Mouse (Mus musculus): ENCODE measurements around the gene Sult3a2. TPM values are rescaled to one million over a fixed set of nuclear protein-coding genes. Genes with fewer than 3 reads are reported as not detected.
"Not testable (repeated sequence)": the region's sequence is repeated elsewhere in the genome, so short reads cannot be mapped to it uniquely, and the experiment has no call there.

Sult3a2 gene
- polyA plus RNA-seq (2014; fragmentation: Nextera tagmentation; extraction: Ambion mirVana) = not detected in 2 replicates

- Histone ChIP-seq H3K4me1 (ENCODE audit: control insufficient read depth, insufficient read depth, low read length) (no peaks in the 10 kb centered on the region), H3K9me3 (ENCODE audit: control insufficient read depth, low read length) (no peaks in the 10 kb centered on the region), H3K9ac (ENCODE audit: low read depth, low read length) (no peak within 1 kb of the TSS), H3K27ac (replicated peaks; ENCODE audit: low read depth, low read length) (no peak within 1 kb of the TSS), H3K4me2 (ENCODE audit: low read depth, low read length) (no peak within 1 kb of the TSS), H3K4me3 (ENCODE audit: low read depth, low read length) (no peak within 1 kb of the TSS), H3K27me3 (replicated peaks; ENCODE audit: control insufficient read depth, insufficient read depth, low read length) (no peaks in the 10 kb centered on the region), H3K36me3 (ENCODE audit: control insufficient read depth, insufficient read depth, low read length) (no peaks in the 10 kb centered on the region)
- ATAC-seq (ENCODE audit: low read depth) = no peak
- 89% methylated on average over 3 of the region's 3 CpGs for WGBS
- no peak for DNase-seq (ENCODE audit: low spot score)
Measured at GRCm38 (mm10) chr10:33786604-33787003, at the start of gene Sult3a2. Gene Sult3a2 (minus strand): TSS chr10:33786704.

- no peak for DNase-seq (ENCODE audit: low spot score)
- WGBS = 93% methylated on average over 3 of the region's 3 CpGs
- no peaks in the 10 kb centered on the region for H3K27me3 ChIP-seq (replicated peaks; ENCODE audit: control insufficient read depth, insufficient read depth, low read length)
- H3K4me1 ChIP-seq (ENCODE audit: control insufficient read depth, insufficient read depth, low read length) = no peaks in the 10 kb centered on the region
- no peak overlapping the region for H3K4me2 ChIP-seq (ENCODE audit: low read depth, low read length)
- ATAC-seq (ENCODE audit: low read depth) = no peak
- H3K9me3 ChIP-seq (ENCODE audit: control insufficient read depth, low read length) = no peaks in the 10 kb centered on the region
- no peak overlapping the region for H3K4me3 ChIP-seq (ENCODE audit: low read depth, low read length)
- no peak overlapping the region for H3K27ac ChIP-seq (replicated peaks; ENCODE audit: low read depth, low read length)
- H3K9ac ChIP-seq (ENCODE audit: low read depth, low read length) = no peak overlapping the region
- no peaks in the 10 kb centered on the region for H3K36me3 ChIP-seq (ENCODE audit: control insufficient read depth, insufficient read depth, low read length)
Measured at GRCm38 (mm10) chr10:33820892-33821291, 34.4 kb upstream of the Sult3a2 start.

- ATAC-seq (ENCODE audit: low read depth) (no peak), DNase-seq (ENCODE audit: low spot score) (no peak)
- Histone ChIP-seq H3K4me3 (ENCODE audit: low read depth, low read length) (no peak overlapping the region), H3K27me3 (replicated peaks; ENCODE audit: control insufficient read depth, insufficient read depth, low read length) (no peaks in the 10 kb centered on the region), H3K27ac (replicated peaks; ENCODE audit: low read depth, low read length) (no peak overlapping the region), H3K9me3 (ENCODE audit: control insufficient read depth, low read length) (no peaks in the 10 kb centered on the region), H3K36me3 (ENCODE audit: control insufficient read depth, insufficient read depth, low read length) (no peaks in the 10 kb centered on the region), H3K4me2 (ENCODE audit: low read depth, low read length) (no peak overlapping the region), H3K9ac (ENCODE audit: low read depth, low read length) (no peak overlapping the region), H3K4me1 (ENCODE audit: control insufficient read depth, insufficient read depth, low read length) (no peaks in the 10 kb centered on the region)
- WGBS = 62% methylated on average over 1 of the region's 1 CpGs
Measured at GRCm38 (mm10) chr10:33816923-33817322, 30.4 kb upstream of the Sult3a2 start.

GRCm38 (mm10) chr10:33814266-33814665 is 27.8 kb upstream of the Sult3a2 start:
- Histone ChIP-seq H3K27me3 (replicated peaks; ENCODE audit: control insufficient read depth, insufficient read depth, low read length) (no peaks in the 10 kb centered on the region), H3K9me3 (ENCODE audit: control insufficient read depth, low read length) (no peaks in the 10 kb centered on the region), H3K9ac (ENCODE audit: low read depth, low read length) (no peak overlapping the region), H3K4me2 (ENCODE audit: low read depth, low read length) (no peak overlapping the region), H3K4me1 (ENCODE audit: control insufficient read depth, insufficient read depth, low read length) (no peaks in the 10 kb centered on the region), H3K4me3 (ENCODE audit: low read depth, low read length) (no peak overlapping the region), H3K36me3 (ENCODE audit: control insufficient read depth, insufficient read depth, low read length) (no peaks in the 10 kb centered on the region), H3K27ac (replicated peaks; ENCODE audit: low read depth, low read length) (no peak overlapping the region)
- ATAC-seq (ENCODE audit: low read depth) (no peak), DNase-seq (ENCODE audit: low spot score) (no peak)

- H3K36me3 ChIP-seq (ENCODE audit: control insufficient read depth, insufficient read depth, low read length) = no peaks in the 10 kb centered on the region
- H3K27ac ChIP-seq (replicated peaks; ENCODE audit: low read depth, low read length) = no peak overlapping the region
- H3K9ac ChIP-seq (ENCODE audit: low read depth, low read length) = no peak overlapping the region
- no peak for DNase-seq (ENCODE audit: low spot score)
- no peak overlapping the region for H3K4me3 ChIP-seq (ENCODE audit: low read depth, low read length)
- H3K4me2 ChIP-seq (ENCODE audit: low read depth, low read length) = no peak overlapping the region
- no peaks in the 10 kb centered on the region for H3K27me3 ChIP-seq (replicated peaks; ENCODE audit: control insufficient read depth, insufficient read depth, low read length)
- no peaks in the 10 kb centered on the region for H3K9me3 ChIP-seq (ENCODE audit: control insufficient read depth, low read length)
- 44% methylated on average over 1 of the region's 1 CpGs for WGBS
- H3K4me1 ChIP-seq (ENCODE audit: control insufficient read depth, insufficient read depth, low read length) = no peaks in the 10 kb centered on the region
- ATAC-seq (ENCODE audit: low read depth) = no peak
Measured at GRCm38 (mm10) chr10:33811807-33812206, 25.3 kb upstream of the Sult3a2 start.

DNA sequence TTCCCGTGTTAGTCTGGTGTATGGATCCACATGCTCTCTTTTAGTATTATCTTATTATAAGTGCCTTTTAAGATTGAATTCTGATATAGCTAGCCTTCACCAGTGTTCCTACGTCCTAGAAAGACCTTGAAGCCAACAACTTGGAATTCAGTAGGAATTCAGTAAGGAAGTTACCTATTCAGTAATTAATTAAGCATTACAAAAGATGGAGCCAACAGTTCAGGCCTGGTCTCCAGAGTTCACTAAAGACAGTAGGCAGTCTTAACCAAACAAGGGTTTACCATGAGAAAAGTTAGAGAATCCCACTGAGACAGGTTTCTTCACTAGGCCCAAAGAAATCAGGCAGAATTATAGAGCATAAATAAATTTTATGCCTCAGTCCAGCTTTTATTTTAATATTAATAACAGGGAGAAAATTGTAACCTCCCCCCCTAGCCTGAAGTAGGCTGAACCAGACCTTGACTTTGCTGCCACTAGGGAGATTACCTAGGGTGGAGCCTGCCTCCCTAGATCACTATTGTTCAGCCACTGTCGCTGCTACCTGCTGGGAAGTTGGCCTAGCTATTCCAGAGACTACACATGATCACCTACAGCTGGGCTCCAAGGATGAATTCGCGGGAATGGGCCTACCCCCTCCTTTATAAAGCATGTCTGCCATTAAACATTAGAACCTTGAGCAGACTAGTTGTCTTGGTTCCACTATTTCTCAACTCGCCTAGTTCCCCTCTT is 10.9 kb upstream of the Sult3a2 start:
- not testable (repeated sequence) for H3K27ac ChIP-seq (replicated peaks; ENCODE audit: low read depth, low read length); H3K9ac ChIP-seq (ENCODE audit: low read depth, low read length); ATAC-seq (ENCODE audit: low read depth); H3K4me3 ChIP-seq (ENCODE audit: low read depth, low read length); H3K4me1 ChIP-seq (ENCODE audit: control insufficient read depth, insufficient read depth, low read length); H3K4me2 ChIP-seq (ENCODE audit: low read depth, low read length); DNase-seq (ENCODE audit: low spot score); H3K36me3 ChIP-seq (ENCODE audit: control insufficient read depth, insufficient read depth, low read length); H3K9me3 ChIP-seq (ENCODE audit: control insufficient read depth, low read length); H3K27me3 ChIP-seq (replicated peaks; ENCODE audit: control insufficient read depth, insufficient read depth, low read length)
- 80% methylated on average over 6 of the region's 6 CpGs for WGBS

DNA sequence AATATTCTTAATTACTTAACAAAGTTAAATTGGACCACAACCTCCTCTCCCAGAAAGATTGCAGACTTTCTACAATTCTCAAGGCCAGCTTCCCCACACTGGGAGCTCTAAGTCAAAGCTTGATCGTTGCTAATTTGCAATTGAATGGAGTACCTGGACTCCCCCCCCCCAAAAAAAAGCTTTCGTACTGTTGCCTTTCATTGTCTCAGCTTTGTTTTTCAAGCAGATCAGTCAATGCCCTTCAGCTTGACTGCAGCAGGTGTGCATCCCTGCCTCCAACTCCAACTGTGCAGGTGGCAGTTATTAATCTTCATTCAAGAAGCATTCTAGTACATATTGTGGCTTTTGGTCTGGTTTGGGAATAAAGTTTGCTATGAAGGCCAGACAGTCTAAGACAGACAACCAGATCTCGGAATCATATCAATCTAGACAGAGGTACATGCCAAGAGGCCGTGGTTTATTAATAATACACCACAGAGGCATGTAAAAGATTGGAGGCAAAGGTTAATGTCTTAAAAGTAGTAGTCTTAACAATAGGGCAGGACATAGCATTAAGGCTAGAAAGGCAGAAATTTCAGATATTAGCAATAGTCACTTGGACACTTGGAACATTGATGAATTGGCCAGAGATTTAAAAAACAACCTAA is 9.9 kb upstream of the Sult3a2 start:
- not testable (repeated sequence) for H3K4me1 ChIP-seq (ENCODE audit: control insufficient read depth, insufficient read depth, low read length); H3K27ac ChIP-seq (replicated peaks; ENCODE audit: low read depth, low read length); H3K36me3 ChIP-seq (ENCODE audit: control insufficient read depth, insufficient read depth, low read length); DNase-seq (ENCODE audit: low spot score); ATAC-seq (ENCODE audit: low read depth); H3K9ac ChIP-seq (ENCODE audit: low read depth, low read length); H3K4me2 ChIP-seq (ENCODE audit: low read depth, low read length); H3K9me3 ChIP-seq (ENCODE audit: control insufficient read depth, low read length); H3K27me3 ChIP-seq (replicated peaks; ENCODE audit: control insufficient read depth, insufficient read depth, low read length); H3K4me3 ChIP-seq (ENCODE audit: low read depth, low read length)
- WGBS = 81% methylated on average over 4 of the region's 4 CpGs

DNA sequence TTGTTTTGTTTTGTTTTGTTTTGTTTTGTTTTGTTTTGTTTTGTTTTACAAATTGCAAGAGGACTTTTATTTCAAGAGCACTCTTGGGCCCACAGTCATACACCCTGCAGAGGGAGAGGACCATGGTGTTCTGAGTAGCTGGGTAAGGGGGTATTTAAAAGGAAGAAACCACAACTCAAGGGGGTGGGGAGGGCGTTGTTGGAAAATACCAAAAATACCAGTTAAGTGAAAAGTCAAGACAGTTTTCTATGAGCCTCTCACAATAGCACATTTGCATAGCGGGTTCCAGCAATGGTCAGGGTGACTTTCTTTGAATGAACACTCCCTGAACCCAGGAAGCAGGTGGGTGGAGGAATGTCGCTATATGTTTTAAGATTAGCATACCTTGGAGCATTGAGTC is 5.7 kb upstream of the Sult3a2 start:
- DNase-seq (ENCODE audit: low spot score); H3K27me3 ChIP-seq (replicated peaks; ENCODE audit: control insufficient read depth, insufficient read depth, low read length); ATAC-seq (ENCODE audit: low read depth); H3K4me2 ChIP-seq (ENCODE audit: low read depth, low read length); H3K4me3 ChIP-seq (ENCODE audit: low read depth, low read length); H3K27ac ChIP-seq (replicated peaks; ENCODE audit: low read depth, low read length); H3K4me1 ChIP-seq (ENCODE audit: control insufficient read depth, insufficient read depth, low read length); H3K36me3 ChIP-seq (ENCODE audit: control insufficient read depth, insufficient read depth, low read length); H3K9ac ChIP-seq (ENCODE audit: low read depth, low read length); H3K9me3 ChIP-seq (ENCODE audit: control insufficient read depth, low read length): not testable (repeated sequence)
- 87% methylated on average over 3 of the region's 3 CpGs for WGBS

DNA sequence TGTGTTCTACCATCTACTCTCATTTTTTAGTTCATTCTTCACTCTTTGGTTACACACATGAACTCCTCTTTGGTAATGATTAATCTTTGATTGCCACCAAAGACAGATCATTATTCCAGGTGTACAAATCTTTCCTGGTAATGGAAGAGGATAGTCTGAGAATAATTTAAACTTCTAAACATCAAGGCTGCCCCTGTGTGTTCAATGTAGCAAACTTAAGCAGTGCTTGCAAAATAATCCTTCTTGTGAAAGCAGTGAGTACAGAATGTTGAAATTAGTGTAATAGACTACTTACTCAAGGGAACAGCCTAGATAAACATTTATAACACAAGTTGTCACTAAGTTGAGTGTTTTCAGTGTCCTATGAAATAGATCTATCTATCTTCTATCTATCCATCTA is 1.0 kb upstream of the Sult3a2 start:
- Histone ChIP-seq H3K27me3 (replicated peaks; ENCODE audit: control insufficient read depth, insufficient read depth, low read length) (no peaks in the 10 kb centered on the region), H3K4me2 (ENCODE audit: low read depth, low read length) (no peak overlapping the region), H3K4me1 (ENCODE audit: control insufficient read depth, insufficient read depth, low read length) (no peaks in the 10 kb centered on the region), H3K36me3 (ENCODE audit: control insufficient read depth, insufficient read depth, low read length) (no peaks in the 10 kb centered on the region), H3K4me3 (ENCODE audit: low read depth, low read length) (no peak overlapping the region), H3K9me3 (ENCODE audit: control insufficient read depth, low read length) (no peaks in the 10 kb centered on the region), H3K27ac (replicated peaks; ENCODE audit: low read depth, low read length) (no peak overlapping the region), H3K9ac (ENCODE audit: low read depth, low read length) (no peak overlapping the region)
- ATAC-seq (ENCODE audit: low read depth) (no peak), DNase-seq (ENCODE audit: low spot score) (no peak)

All from embryonic facial prominence, embryonic 14.5 days (tissue).